Mouse (Mus musculus) liver, embryonic 11.5 days (tissue): ENCODE results near the gene Sim2. TPM values are rescaled to one million over a fixed set of nuclear protein-coding genes. Genes with fewer than 3 reads are reported as not detected.

Experiments used
- ATAC-seq: fragments of 200-750 bp; cut with Nextera tagmentation; replicated peaks from 2 replicates; pipeline ENCODE4 v1.8.0; 2017; ENCODE audit warnings: moderate number of reproducible peaks, mild to moderate bottlenecking, moderate TSS enrichment, moderate library complexity; ENCODE audit not compliant: low FRiP score
- DNase-seq: peaks from one replicate; pipeline ENCODE4 v3.0.0-alpha.2; 2017; ENCODE audit warnings: low spot score
- H3K27ac ChIP-seq: fragments of 300-500 bp; sonication (generic); 2 replicates; pipeline ENCODE4 v1.5.1; 2014; ENCODE audit warnings: mild to moderate bottlenecking, low read depth, low read length, control low read depth
- H3K27me3 ChIP-seq: fragments of 300-500 bp; sonication (generic); replicated peaks from 2 replicates; pipeline ENCODE4 v1.6.1; 2014; ENCODE audit warnings: low read length, mixed read lengths; ENCODE audit not compliant: control insufficient read depth, insufficient read depth
- H3K36me3 ChIP-seq: fragments of 300-500 bp; sonication (generic); 2 replicates; pipeline ENCODE4 v1.6.1; 2014; ENCODE audit warnings: mild to moderate bottlenecking, low read length, moderate library complexity, mixed read lengths; ENCODE audit not compliant: control insufficient read depth, insufficient read depth
- H3K4me1 ChIP-seq: fragments of 300-500 bp; sonication (generic); replicated peaks from 2 replicates; pipeline ENCODE4 v1.6.1; 2014; ENCODE audit warnings: low read length, mixed read lengths; ENCODE audit not compliant: control insufficient read depth, insufficient read depth
- H3K4me2 ChIP-seq: fragments of 300-500 bp; sonication (generic); 2 replicates; pipeline ENCODE4 v1.6.1; 2014; ENCODE audit warnings: mild to moderate bottlenecking, control low read depth, moderate library complexity
- H3K4me3 ChIP-seq: fragments of 300-500 bp; sonication (generic); 2 replicates; pipeline ENCODE4 v1.5.1; 2014; ENCODE audit warnings: low read depth, low read length, control low read depth
- H3K9ac ChIP-seq: fragments of 300-500 bp; sonication (generic); 2 replicates; pipeline ENCODE4 v1.6.1; 2014; ENCODE audit warnings: low read depth, low read length, control low read depth
- H3K9me3 ChIP-seq: fragments of 300-500 bp; sonication (generic); 2 replicates; pipeline ENCODE4 v1.6.1; 2016; ENCODE audit warnings: low read length, inconsistent platforms, mixed read lengths; ENCODE audit not compliant: control insufficient read depth
- WGBS: fragments of 180-500 bp; shearing (Covaris S2); extraction: QIAGEN DNeasy Blood & Tissue Kit; methylation state at CpG from one replicate; pipeline ENCODE4 v1.1.7; 2014; 5-methylcytosine and 5-hydroxymethylcytosine counted together
- polyA plus RNA-seq: library from polyadenylated mRNA; unstranded; fragments of >200 nt; fragmentation: Nextera tagmentation; extraction: Ambion mirVana; gene quantifications from 2 replicates; pipeline ENCODE4 v1.2.1, GENCODE M21; 2014

Sim2 gene
- polyA plus RNA-seq = 0.04 and 0.15 TPM in 2 replicates

DNA sequence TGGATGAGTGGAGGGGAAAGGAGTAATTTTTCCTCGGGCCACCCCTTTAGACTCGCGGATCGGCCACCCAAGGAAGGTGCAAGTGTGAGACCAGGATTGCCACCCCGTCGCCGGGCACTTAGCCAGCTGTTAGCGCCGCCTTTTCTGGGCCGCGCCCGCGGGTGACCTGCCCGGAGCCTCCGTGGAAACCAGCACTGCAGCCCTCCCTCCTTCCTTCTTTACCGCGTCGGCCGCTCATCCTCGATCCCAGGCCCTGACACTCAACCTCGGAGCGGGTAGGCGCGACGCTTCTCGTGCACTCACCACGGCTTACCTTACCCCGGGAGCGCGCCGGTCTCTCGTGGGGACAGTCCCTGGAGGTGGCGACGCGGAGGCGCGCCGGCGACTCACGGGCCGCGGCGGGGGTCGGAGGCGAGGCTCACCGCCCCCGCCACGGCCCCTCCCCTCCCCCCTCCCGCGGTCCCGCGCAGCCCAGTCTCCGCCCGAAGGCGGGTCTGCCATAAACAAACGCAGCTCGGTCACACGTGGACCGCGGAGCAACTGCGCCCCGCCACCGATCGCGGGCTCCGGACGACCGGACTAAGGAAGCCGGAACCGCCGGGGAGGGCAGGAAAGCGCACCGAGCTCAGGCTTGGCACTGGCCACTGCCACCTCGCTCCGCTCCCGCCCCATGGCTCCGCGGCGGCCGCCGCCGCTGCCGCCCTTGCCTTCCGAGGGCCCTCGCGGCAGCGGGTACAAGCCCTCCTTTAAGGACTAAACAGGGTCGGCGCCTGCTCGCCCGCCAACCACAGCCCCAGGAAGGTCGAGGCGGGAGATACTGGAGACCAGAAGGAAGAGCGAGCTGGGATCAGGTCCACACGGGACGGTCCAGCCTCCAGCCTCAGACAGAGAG lies at the start of gene Sim2:
Gene Sim2, plus strand, starts transcription at position 221 of the 892 bp plus-strand sequence.
- peaks cover 11% of the 10 kb centered on the region for H3K4me1 ChIP-seq
- WGBS = under 1% methylated on average over 90 of the region's 96 CpGs
- peak within 1 kb of the TSS; percentile 62 for H3K4me2 ChIP-seq
- H3K9me3 ChIP-seq = no peaks in the 10 kb centered on the region
- no peaks in the 10 kb centered on the region for H3K36me3 ChIP-seq
- ATAC-seq (no peak), DNase-seq (peak; percentile 40)
- H3K4me3 ChIP-seq = peak within 1 kb of the TSS; percentile 39
- H3K27ac ChIP-seq = no peak within 1 kb of the TSS
- H3K9ac ChIP-seq = no peak within 1 kb of the TSS
- H3K27me3 ChIP-seq = peaks cover 99% of the 10 kb centered on the region

DNA sequence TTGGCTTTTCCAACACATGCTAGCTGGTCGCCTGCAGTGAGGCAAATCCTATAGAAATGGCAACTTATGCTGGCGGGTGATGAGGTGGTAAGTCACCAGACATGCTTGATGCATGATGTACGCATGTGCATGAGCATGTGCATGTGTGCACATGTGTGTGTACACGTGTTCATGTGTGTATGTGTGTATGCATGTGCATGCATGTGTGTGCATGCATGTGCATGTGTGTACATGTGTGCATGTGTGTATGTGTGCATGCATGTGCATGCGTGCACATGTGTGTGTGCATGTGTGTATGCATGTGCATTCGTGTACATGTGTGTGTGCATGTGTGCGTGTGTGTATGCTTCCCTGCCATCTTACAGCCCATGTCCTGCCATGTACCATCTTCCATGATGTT lies 47.5 kb upstream of the Sim2 start:
- no peaks in the 10 kb centered on the region for H3K4me1 ChIP-seq
- H3K27me3 ChIP-seq = peaks cover 8% of the 10 kb centered on the region
- no peak overlapping the region for H3K4me2 ChIP-seq
- WGBS = 83% methylated on average over 7 of the region's 7 CpGs
- no peak overlapping the region for H3K9ac ChIP-seq
- ATAC-seq = no peak
- no peak overlapping the region for H3K27ac ChIP-seq
- DNase-seq = no peak
- H3K9me3 ChIP-seq = no peaks in the 10 kb centered on the region
- H3K4me3 ChIP-seq = no peak overlapping the region
- H3K36me3 ChIP-seq = no peaks in the 10 kb centered on the region

DNA sequence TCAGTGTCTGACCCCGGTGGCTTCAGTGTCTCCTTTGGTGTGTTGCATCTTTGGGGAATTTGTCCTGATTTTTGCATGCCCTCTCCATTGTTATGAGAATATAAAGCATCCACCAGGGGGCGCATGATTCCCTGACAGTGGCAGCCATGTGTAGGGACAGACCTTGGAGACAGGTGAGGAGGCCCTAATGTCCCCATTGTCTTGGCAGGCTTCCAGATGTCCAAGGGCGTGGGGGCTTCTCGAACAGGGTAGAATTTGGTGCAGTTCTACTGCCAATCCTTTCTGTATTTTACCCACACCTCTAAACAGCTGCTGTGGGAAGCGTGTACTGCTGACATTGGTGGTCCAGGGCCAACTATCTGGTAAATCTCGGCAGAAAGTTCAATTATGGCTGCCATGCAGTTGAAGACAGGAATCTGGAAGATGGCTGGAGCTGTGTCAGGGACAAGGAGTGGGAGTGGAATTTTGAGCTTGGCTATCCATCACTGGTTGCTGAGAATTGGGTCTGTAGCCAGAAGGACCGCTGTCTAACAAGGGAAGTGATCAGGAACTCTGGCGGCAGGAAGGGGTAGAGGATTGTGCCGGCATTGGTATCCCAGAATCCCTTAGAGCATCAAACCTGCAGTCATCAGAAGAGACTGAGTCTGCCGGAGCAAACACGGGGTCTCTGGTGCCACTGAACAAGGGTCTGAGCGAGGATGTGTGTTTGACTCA lies 46.3 kb upstream of the Sim2 start:
- WGBS = 61% methylated on average over 12 of the region's 12 CpGs

DNA sequence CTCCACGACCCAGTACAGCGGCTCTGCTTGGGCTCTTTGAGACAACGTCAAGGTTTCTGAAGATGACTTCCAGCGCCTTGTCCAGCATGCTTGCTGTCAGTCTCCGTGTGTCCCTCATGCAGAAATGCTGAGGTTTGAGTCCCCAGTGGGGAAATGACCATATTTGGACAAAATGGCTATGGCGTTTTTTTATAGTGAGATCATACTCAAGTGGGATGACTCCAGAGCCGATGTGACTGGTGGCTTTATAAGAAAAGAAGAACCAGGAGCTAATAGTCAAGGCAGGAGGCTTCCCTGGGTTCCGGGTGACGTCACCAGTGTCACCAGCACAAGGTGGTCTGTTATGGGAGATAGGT lies 45.8 kb upstream of the Sim2 start:
- H3K4me2 ChIP-seq = no peak overlapping the region
- peaks cover 8% of the 10 kb centered on the region for H3K27me3 ChIP-seq
- 81% methylated on average over 9 of the region's 9 CpGs for WGBS
- H3K27ac ChIP-seq = no peak overlapping the region
- no peaks in the 10 kb centered on the region for H3K4me1 ChIP-seq
- no peaks in the 10 kb centered on the region for H3K36me3 ChIP-seq
- DNase-seq (no peak), ATAC-seq (no peak)
- H3K9me3 ChIP-seq = no peaks in the 10 kb centered on the region
- H3K4me3 ChIP-seq = no peak overlapping the region
- no peak overlapping the region for H3K9ac ChIP-seq

More for the DNA sequence above, 46.3 kb upstream of the Sim2 start:
- DNase-seq = peak; percentile 50
- Histone ChIP-seq H3K9me3 (no peaks in the 10 kb centered on the region), H3K27ac (no peak overlapping the region), H3K36me3 (no peaks in the 10 kb centered on the region), H3K4me2 (no peak overlapping the region), H3K4me3 (no peak overlapping the region), H3K27me3 (peaks cover 8% of the 10 kb centered on the region), H3K4me1 (no peaks in the 10 kb centered on the region), H3K9ac (no peak overlapping the region)
- ATAC-seq = no peak

DNA sequence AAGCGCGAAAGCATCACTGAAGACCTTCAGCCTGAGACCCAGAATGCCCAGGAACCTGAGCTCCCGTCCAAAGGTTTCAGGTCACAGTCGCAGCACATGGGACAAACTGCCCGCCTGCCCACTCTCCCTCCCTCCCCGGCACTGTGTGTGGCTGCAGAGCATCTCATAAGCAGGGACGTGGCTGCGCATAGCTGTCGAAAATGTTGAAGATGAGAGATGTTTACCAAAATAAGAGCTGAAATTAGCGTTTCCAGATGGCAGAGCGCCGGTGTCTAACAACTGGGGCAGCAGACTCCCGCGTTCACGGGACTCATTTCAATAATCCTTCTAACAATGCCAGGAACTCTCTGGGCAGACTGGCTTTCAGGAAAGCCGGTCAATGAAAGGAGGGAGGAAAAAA lies 44.2 kb upstream of the Sim2 start:
- no peak for DNase-seq
- WGBS = 37% methylated on average over 16 of the region's 16 CpGs
- Histone ChIP-seq H3K27ac (no peak overlapping the region), H3K4me1 (no peaks in the 10 kb centered on the region), H3K9me3 (no peaks in the 10 kb centered on the region), H3K27me3 (peaks cover 8% of the 10 kb centered on the region), H3K4me2 (no peak overlapping the region), H3K4me3 (no peak overlapping the region), H3K36me3 (no peaks in the 10 kb centered on the region), H3K9ac (no peak overlapping the region)
- no peak for ATAC-seq

DNA sequence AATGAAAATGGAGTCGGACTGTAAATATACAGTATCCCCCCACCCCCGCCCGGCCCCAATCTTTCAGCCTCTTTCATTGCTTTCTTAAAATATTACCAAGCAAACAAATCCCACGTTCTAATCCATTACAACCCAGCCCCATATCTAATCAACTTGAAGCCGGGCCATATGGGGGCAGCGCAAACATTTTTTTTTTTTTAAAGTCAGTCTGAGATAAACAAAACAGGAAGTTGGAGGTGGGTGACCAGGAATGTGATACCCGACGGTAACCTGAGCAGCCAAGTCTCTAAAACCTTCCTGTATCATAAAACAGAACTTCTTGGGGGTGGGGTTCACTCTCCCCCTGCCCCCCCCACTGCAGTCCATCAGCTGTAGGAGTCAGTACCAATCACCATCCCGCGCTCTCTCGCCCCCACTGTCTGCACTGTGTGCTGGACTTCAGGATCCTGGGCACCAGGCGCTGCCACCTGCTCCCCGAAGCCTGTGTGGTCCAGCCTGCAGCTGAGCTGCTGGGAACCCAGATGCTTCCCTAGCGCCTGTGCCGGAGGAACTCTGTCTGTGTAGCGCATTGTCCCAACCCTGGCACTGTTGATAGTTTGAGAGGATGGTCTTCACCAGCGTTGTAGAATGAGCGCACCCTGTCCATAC lies 43.5 kb upstream of the Sim2 start:
- Histone ChIP-seq H3K9ac (no peak overlapping the region), H3K9me3 (no peaks in the 10 kb centered on the region), H3K4me2 (no peak overlapping the region), H3K36me3 (no peaks in the 10 kb centered on the region), H3K4me3 (no peak overlapping the region), H3K4me1 (no peaks in the 10 kb centered on the region), H3K27me3 (peaks cover 8% of the 10 kb centered on the region), H3K27ac (no peak overlapping the region)
- DNase-seq = no peak
- no peak for ATAC-seq
- WGBS = 46% methylated on average over 18 of the region's 18 CpGs

DNA sequence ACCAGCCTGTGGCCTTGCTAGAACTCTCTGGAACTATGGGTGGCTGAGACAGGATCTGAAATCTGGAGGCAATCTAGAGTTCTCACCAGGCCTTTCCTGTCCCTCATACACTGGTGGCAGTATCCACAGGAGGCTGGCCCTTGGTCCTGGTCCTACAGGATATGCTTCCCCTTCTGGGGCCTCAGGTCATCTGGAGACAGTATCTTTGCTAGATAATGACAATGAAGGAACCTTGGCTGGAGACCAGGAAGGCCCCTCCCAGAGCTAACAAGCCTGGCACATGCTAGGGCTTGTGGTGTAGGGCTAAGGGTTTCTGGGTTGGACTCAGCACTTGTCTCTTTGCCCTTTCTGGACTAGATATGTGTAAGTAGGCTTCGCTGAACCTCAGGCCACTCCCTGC lies 40.9 kb upstream of the Sim2 start:
- WGBS = 76% methylated on average over 1 of the region's 1 CpGs
- H3K9me3 ChIP-seq = no peaks in the 10 kb centered on the region
- no peaks in the 10 kb centered on the region for H3K4me1 ChIP-seq
- no peak overlapping the region for H3K27ac ChIP-seq
- ATAC-seq (no peak), DNase-seq (no peak)
- no peak overlapping the region for H3K9ac ChIP-seq
- H3K4me3 ChIP-seq = no peak overlapping the region
- H3K27me3 ChIP-seq = peaks cover 8% of the 10 kb centered on the region
- H3K36me3 ChIP-seq = no peaks in the 10 kb centered on the region
- H3K4me2 ChIP-seq = no peak overlapping the region

DNA sequence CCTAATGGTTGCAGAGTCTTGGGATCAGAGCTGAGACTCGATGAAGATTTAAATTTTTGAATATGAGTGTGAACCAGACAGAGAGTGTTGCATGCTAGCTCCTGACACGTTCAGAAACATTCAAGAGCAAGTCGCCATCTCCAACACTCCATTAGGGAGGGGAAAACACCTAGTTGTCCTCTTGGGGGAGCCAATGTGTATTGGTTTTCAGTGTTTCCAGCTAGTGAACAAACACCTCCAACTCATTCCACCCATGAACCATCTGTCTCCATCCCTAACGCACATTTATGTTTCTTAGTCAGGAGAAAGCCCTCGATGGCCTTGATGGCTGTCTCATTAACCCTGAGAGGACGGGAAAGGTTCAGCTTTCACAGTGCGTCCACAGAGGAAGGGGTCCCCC lies 39.7 kb upstream of the Sim2 start:
- no peak overlapping the region for H3K4me3 ChIP-seq
- H3K4me1 ChIP-seq = no peaks in the 10 kb centered on the region
- H3K27me3 ChIP-seq = peaks cover 7% of the 10 kb centered on the region
- H3K9me3 ChIP-seq = no peaks in the 10 kb centered on the region
- no peak for ATAC-seq
- DNase-seq = no peak
- H3K4me2 ChIP-seq = no peak overlapping the region
- WGBS = 38% methylated on average over 7 of the region's 7 CpGs
- no peaks in the 10 kb centered on the region for H3K36me3 ChIP-seq
- H3K27ac ChIP-seq = no peak overlapping the region
- no peak overlapping the region for H3K9ac ChIP-seq
